Mouse (Mus musculus): ENCODE data around the gene Cort. TPM values are rescaled to one million over a fixed set of nuclear protein-coding genes. Genes with fewer than 3 reads are reported as not detected.
"Not testable (repeated sequence)": the region's sequence is repeated elsewhere in the genome, so short reads cannot be mapped to it uniquely, and the experiment has no call there.

Gene Cort
- total RNA-seq, 2 experiments from 2014 or later = 0.39 TPM; not detected in 1

GRCm38 (mm10) chr4:149149611-149150010 lies 23.0 kb upstream of the Cort start:
- no peak for DNase-seq (ENCODE audit: low spot score)
- intact Hi-C loops (cut with DNase I) = loop anchor here (10.0 kb wide), 1 partner anchor 465 kb away; no protein-coding TSS in a partner anchor

GRCm38 (mm10) chr4:149149196-149149595 lies 22.6 kb upstream of the Cort start:
- intact Hi-C loops (cut with DNase I) = no loop called here
- DNase-seq (ENCODE audit: low spot score) = no peak

DNA sequence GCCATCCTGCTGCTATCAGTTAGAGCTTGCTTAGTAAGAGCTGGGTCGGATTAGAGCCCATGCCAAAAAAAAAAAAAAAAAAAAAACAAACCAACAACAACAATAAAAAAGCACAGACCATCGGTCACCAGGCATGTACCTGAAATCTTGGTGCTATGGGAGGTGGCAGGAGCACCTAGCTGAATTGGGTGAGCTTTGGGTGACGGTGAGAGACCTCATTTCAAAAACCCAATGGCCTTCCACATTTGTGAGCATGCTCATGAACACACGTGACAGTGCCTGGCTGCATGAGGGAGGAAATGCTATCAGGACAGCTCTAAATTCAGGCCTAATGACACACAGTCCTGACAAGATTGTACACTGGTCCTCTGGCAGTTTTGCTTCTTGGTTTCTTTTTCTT lies 21.5 kb upstream of the Cort start:
- no peak for DNase-seq (ENCODE audit: low spot score)
- intact Hi-C loops (cut with DNase I) = no loop called here

DNA sequence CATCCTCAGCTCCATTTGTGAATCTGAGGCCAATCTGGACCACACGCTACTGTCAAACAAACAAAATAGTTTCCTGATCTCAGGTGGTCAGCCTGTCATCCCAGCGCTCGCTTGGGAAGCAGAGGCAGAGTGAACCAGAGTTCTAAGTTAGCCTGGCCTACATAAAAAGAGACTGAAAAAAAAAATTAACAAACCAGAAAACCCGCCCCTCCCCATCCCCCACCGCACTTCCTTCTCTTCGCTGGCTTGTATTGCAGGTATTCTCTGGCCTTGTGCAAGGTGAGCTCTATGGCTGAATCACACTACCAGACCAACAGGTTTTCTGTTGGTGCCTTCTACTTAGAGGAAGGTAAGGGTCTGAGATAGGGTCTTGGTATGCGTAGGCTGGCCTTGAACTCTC lies 21.0 kb upstream of the Cort start:
- no peak for DNase-seq (ENCODE audit: low spot score)
- intact Hi-C loops (cut with DNase I) = no loop called here

GRCm38 (mm10) chr4:149145151-149145550 lies 18.6 kb upstream of the Cort start:
- intact Hi-C loops (cut with DNase I) = no loop called here
- no peak for DNase-seq (ENCODE audit: low spot score)

DNA sequence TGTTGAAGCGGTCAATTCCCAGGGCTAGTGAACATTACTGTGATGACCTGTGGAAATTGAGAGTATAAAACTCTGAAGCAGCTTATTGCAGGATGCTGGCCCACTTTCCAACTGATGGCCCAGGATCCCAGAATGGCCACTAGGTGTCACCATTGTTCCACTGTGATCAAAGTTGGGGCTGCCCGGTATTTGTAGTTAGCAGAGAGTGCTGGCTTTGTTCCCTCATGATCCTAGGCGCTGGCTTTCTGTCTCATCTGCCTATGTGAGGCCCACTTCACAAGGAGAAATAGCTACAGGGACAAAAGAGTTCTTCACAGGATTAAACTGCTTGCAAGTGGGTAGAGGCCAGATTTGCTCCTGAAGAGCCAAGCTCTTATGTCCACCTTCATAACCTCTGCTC lies 17.9 kb upstream of the Cort start:
- intact Hi-C loops (cut with DNase I) = loop anchor here (1.0 kb wide), 1 partner anchor 39 kb away; no protein-coding TSS in a partner anchor
- peak; percentile 53 for DNase-seq (ENCODE audit: low spot score)

- intact Hi-C loops (cut with DNase I) = no loop called here
- no peak for DNase-seq (ENCODE audit: low spot score)
Measured at GRCm38 (mm10) chr4:149143594-149143993, 17.0 kb upstream of the Cort start.

GRCm38 (mm10) chr4:149138515-149138914 lies 12.0 kb upstream of the Cort start:
- intact Hi-C loops (cut with DNase I) = loop anchor here (5.0 kb wide), 2 partner anchors 396 to 436 kb away; no protein-coding TSS in a partner anchor

GRCm38 (mm10) chr4:149136982-149137770 lies 10.6 kb upstream of the Cort start, which contains the start of gene Cenps:
Gene Cenps (minus strand): TSS chr4:149137629.
- DNase-seq (ENCODE audit: low spot score) = peak; percentile 73
- intact Hi-C loops (cut with DNase I) = loop anchor here (2.0 to 5.0 kb wide), 3 partner anchors 32 to 435 kb away; partner anchors contain the start of gene Dffa

More at GRCm38 (mm10) chr4:149138515-149138914, 12.0 kb upstream of the Cort start:
- no peak for DNase-seq (ENCODE audit: low spot score)

- intact Hi-C loops (cut with DNase I) = loop anchor here (2.0 to 5.0 kb wide), 3 partner anchors 31 to 434 kb away; partner anchors contain the start of gene Dffa
- no peak for DNase-seq (ENCODE audit: low spot score)
Measured at GRCm38 (mm10) chr4:149136116-149136850, 9.7 kb upstream of the Cort start.

DNA sequence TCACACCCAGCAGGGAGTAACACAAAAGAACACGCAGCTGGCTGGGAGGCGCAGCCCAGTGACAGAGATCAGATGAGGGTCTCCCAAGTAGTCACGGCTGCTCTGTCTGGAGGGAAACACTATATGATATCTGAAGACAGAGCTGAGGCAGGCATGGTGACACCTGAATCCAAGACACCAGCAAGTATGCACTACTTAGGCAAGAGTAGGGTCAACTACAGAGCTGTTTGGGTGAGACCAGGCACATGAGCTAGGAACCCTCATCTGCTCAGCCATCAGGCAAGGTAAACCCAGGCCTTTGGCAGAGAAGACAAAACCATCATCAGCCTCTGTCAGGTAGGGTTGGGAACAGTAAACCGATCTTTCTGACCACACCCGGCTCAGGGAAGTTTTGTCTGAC lies 6.8 kb upstream of the Cort start:
- DNase-seq (ENCODE audit: low spot score) = no peak
- intact Hi-C loops (cut with DNase I) = no loop called here

GRCm38 (mm10) chr4:149131789-149132565 lies 5.4 kb upstream of the Cort start:
- intact Hi-C loops (cut with DNase I) = no loop called here
- no peak for DNase-seq (ENCODE audit: low spot score)

GRCm38 (mm10) chr4:149131021-149131752 lies 4.6 kb upstream of the Cort start:
- intact Hi-C loops (cut with DNase I) = no loop called here

DNA sequence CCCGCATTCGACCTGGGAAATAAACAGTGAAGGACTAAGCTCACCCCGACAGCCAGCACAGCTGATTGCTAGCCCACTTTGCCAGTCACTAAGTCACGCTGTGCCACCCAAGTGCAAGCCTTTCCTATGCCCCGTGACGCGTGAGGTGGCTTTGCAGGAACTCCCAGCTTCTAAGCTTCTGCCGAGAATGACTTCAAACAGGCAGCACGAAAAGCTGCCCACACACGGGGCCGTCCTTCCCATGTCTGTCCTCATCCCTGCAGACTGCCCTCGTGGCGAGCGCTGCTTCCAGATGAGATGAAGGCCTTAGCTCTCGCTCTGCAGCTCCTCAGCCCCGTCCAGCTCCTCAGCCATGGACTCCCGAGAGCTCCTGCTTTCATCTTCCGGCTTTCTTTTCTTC lies 1.9 kb upstream of the Cort start:
- no peak for DNase-seq (ENCODE audit: low spot score)
- intact Hi-C loops (cut with DNase I) = no loop called here

More at GRCm38 (mm10) chr4:149131021-149131752, 4.6 kb upstream of the Cort start:
- DNase-seq (ENCODE audit: low spot score) = no peak

- DNase-seq (ENCODE audit: low spot score) = no peak
Measured at GRCm38 (mm10) chr4:149126115-149126509, 451 bp downstream of the Cort start.

GRCm38 (mm10) chr4:149125341-149126114 lies 1.0 kb downstream of the Cort start:
- DNase-seq (ENCODE audit: low spot score) = no peak
- intact Hi-C loops (cut with DNase I) = no loop called here

More at GRCm38 (mm10) chr4:149126115-149126509, 451 bp downstream of the Cort start:
- intact Hi-C loops (cut with DNase I) = no loop called here

DNA sequence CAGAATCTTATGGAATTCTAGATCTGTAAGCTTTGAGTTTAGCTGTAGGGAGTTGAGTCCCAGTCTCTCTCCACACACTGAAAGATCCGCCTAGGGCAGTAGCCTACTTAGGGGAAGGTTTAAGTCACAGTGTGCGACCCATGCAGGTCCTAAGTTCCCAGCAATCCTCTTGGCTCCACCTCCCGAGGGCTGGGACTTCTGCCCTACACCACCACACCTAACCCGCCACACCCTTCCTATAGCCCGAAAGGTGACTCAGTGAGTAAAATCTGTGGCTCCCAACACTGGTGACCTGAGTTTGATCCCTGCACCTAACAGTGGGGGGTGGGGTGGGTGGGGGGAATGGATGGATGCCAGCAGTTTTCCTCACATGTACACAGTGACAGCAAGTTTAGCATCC lies 3.1 kb downstream of the Cort start:
- no peak for DNase-seq (ENCODE audit: low spot score)
- intact Hi-C loops (cut with DNase I) = no loop called here

DNA sequence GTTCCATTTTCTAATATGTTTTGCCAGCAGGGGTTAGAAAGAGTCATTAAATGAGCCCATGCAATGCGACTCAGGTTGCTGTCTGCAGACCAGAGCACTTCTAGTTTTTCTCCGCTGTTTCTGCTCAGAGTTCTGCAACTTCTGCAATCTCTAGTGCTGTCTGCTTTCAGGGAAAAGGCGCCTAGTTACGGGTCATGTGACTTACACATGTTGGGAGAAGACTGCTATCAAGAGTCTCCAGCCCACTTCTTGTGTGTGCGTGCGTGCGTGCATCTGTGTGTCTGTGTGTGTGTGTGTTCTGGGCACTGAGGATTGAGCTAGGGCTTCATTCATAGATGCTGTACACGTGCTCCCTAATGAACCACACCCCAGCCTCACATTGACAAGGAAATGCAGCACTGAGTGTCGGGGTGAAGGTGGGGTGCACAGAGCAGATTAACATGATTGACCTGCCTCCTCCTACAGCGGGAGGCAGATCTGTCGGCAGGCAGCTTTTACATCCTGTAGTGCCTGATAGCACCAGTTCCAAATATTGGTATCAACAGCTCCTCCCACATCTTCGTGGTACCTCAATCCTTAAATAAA lies 6.5 kb downstream of the Cort start:
- intact Hi-C loops (cut with DNase I); DNase-seq (ENCODE audit: low spot score): not testable (repeated sequence)

Data from heart, postnatal 25 days (tissue).